Mouse (Mus musculus) liver, embryonic 14.5 days (tissue): ENCODE measurements around the gene Spg7.

ENCODE experiments used
- CTCF ChIP-seq: IDR thresholded peaks from 2 replicates; pipeline ENCODE4 v1.5.1; 2016; ENCODE audit warnings: antibody characterized with exemption, low read depth, control low read depth
- EP300 ChIP-seq: IDR thresholded peaks from 2 replicates; pipeline ENCODE4 v1.6.1; 2016; ENCODE audit warnings: antibody characterized with exemption, low read depth

- TF ChIP-seq CTCF: no peak
- no peak for TF ChIP-seq EP300
These were observed 55.0 kb downstream of the Spg7 start for GRCm38 (mm10) chr8:123117744-123118143.
